Mouse (Mus musculus) hindbrain, embryonic 14.5 days (tissue): ENCODE measurements around the gene Gpx1. TPM values are rescaled to one million over a fixed set of nuclear protein-coding genes. Genes with fewer than 3 reads are reported as not detected.
A peak's percentile ranks its signal among the peaks of the same experiment; 100 is the strongest.
"Not testable (repeated sequence)": the region's sequence is repeated elsewhere in the genome, so short reads cannot be mapped to it uniquely, and the experiment has no call there.

Experiments
- ATAC-seq: fragments of 200-750 bp; cut with Nextera tagmentation; 2 replicates; pipeline ENCODE4 v1.8.0; 2017; ENCODE audit warnings: moderate number of reproducible peaks, mild to moderate bottlenecking, moderate TSS enrichment, moderate library complexity; ENCODE audit not compliant: low FRiP score
- DNase-seq: peaks from one replicate; pipeline ENCODE4 v3.0.0-alpha.2; 2015; ENCODE audit warnings: low spot score
- H3K27ac ChIP-seq: fragments of 300-500 bp; sonication (generic); 2 replicates; pipeline ENCODE4 v1.5.1; 2014; ENCODE audit warnings: mild to moderate bottlenecking, moderate library complexity
- H3K27me3 ChIP-seq: fragments of 300-500 bp; sonication (generic); 2 replicates; pipeline ENCODE4 v1.6.1; 2014; ENCODE audit warnings: mild to moderate bottlenecking, low read length, mixed read lengths; ENCODE audit not compliant: control insufficient read depth, insufficient read depth
- H3K36me3 ChIP-seq: fragments of 300-500 bp; sonication (generic); replicated peaks from 2 replicates; pipeline ENCODE4 v1.6.1; 2014; ENCODE audit not compliant: control insufficient read depth, insufficient read depth
- H3K4me1 ChIP-seq: fragments of 300-500 bp; sonication (generic); replicated peaks from 2 replicates; pipeline ENCODE4 v1.6.1; 2014; ENCODE audit warnings: antibody characterized with exemption, low read length, mixed read lengths; ENCODE audit not compliant: control insufficient read depth, insufficient read depth
- H3K4me2 ChIP-seq: fragments of 300-500 bp; sonication (generic); replicated peaks from 2 replicates; pipeline ENCODE4 v1.6.1; 2014; ENCODE audit warnings: mild to moderate bottlenecking, moderate library complexity
- H3K4me3 ChIP-seq: fragments of 300-500 bp; sonication (generic); replicated peaks from 2 replicates; pipeline ENCODE4 v1.5.1; 2014; ENCODE audit warnings: mild to moderate bottlenecking, low read length
- H3K9ac ChIP-seq: fragments of 300-500 bp; sonication (generic); 2 replicates; pipeline ENCODE4 v1.6.1; 2014
- H3K9me3 ChIP-seq: fragments of 300-500 bp; sonication (generic); 2 replicates; pipeline ENCODE4 v1.6.1; 2016; ENCODE audit warnings: low read length; ENCODE audit not compliant: control insufficient read depth
- WGBS: fragments of 180-500 bp; shearing (Covaris S2); extraction: QIAGEN DNeasy Blood & Tissue Kit; methylation state at CpG from one replicate; pipeline ENCODE4 v1.1.7; 2014; 5-methylcytosine and 5-hydroxymethylcytosine counted together
- polyA plus RNA-seq: library from polyadenylated mRNA; unstranded; fragments of >200 nt; fragmentation: Nextera tagmentation; extraction: Ambion mirVana; gene quantifications from 2 replicates; pipeline ENCODE4 v1.2.1, GENCODE M21; 2014

Gpx1 gene
- polyA plus RNA-seq, 1 experiment from 2014 or later, result 488 TPM

GRCm38 (mm10) chr9:108305629-108306520 lies 32.8 kb upstream of the Gpx1 start, which contains the start of the genes Rhoa and Tcta:
Rhoa (plus strand) TSS chr9:108306129.
Tcta (minus strand) TSS chr9:108306160.
- Histone ChIP-seq H3K27me3 (no peaks in the 10 kb centered on the region), H3K9ac (peak within 1 kb of the TSS; percentile 91), H3K4me2 (peak within 1 kb of the TSS; percentile 86), H3K4me3 (peak within 1 kb of the TSS; percentile 83), H3K27ac (peak within 1 kb of the TSS; percentile 97), H3K4me1 (peaks cover 37% of the 10 kb centered on the region), H3K9me3 (no peaks in the 10 kb centered on the region), H3K36me3 (peaks cover 37% of the 10 kb centered on the region)
- ATAC-seq (peak; percentile 98), DNase-seq (peak; percentile 98)
- under 1% methylated on average over 71 of the region's 81 CpGs for WGBS

- H3K4me1 ChIP-seq, result peaks cover 37% of the 10 kb centered on the region
- H3K4me2 ChIP-seq, result peak overlapping the region; percentile 78
- DNase-seq (peak; percentile 66), ATAC-seq (peak; percentile 55)
- peak overlapping the region; percentile 91 for H3K9ac ChIP-seq
- H3K27me3 ChIP-seq, result no peaks in the 10 kb centered on the region
- peaks cover 30% of the 10 kb centered on the region for H3K36me3 ChIP-seq
- peak overlapping the region; percentile 97 for H3K27ac ChIP-seq
- peak overlapping the region; percentile 83 for H3K4me3 ChIP-seq
- H3K9me3 ChIP-seq, result no peaks in the 10 kb centered on the region
- under 1% methylated on average over 30 of the region's 51 CpGs for WGBS
Measured at GRCm38 (mm10) chr9:108306571-108306980, 32.1 kb upstream of the Gpx1 start.

GRCm38 (mm10) chr9:108307021-108307807 lies 31.5 kb upstream of the Gpx1 start:
- Histone ChIP-seq H3K27me3 (no peaks in the 10 kb centered on the region), H3K36me3 (peaks cover 23% of the 10 kb centered on the region), H3K9ac (peak overlapping the region; percentile 91), H3K9me3 (no peaks in the 10 kb centered on the region), H3K4me1 (peaks cover 37% of the 10 kb centered on the region), H3K27ac (peak overlapping the region; percentile 97), H3K4me3 (peak overlapping the region; percentile 83), H3K4me2 (peak overlapping the region; percentile 78)
- ATAC-seq, result no peak
- DNase-seq, result no peak
- 26% methylated on average over 12 of the region's 12 CpGs for WGBS

DNA sequence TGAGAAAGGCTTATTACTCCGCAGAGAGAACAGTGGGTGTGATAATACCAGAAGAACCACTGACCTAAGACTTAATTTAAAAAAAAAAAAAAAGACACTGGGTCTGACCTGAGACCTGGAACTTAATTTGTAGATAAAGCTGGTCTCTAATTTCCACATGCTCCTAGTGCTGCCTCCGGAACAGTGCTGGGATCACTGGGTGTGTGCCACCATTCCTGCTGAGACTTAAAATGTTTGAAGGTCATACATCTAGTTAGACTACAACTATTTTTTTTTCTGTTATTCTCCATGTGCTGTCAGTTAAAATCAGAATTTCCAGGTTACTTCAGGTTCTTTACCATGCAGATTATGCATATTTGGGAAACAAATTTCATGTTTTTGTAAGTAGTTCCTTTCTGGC lies 30.6 kb upstream of the Gpx1 start:
- Histone ChIP-seq H3K27me3 (no peaks in the 10 kb centered on the region), H3K36me3 (peaks cover 14% of the 10 kb centered on the region), H3K4me3 (peak overlapping the region; percentile 83), H3K9me3 (no peaks in the 10 kb centered on the region), H3K27ac (no peak overlapping the region), H3K9ac (peak overlapping the region; percentile 91), H3K4me2 (peak overlapping the region; percentile 78), H3K4me1 (peaks cover 37% of the 10 kb centered on the region)
- DNase-seq, result no peak
- WGBS, result 70% methylated on average over 2 of the region's 2 CpGs
- no peak for ATAC-seq

- H3K4me3 ChIP-seq, result no peak overlapping the region
- 95% methylated on average over 3 of the region's 3 CpGs for WGBS
- H3K36me3 ChIP-seq, result peaks cover 27% of the 10 kb centered on the region
- H3K9me3 ChIP-seq, result no peaks in the 10 kb centered on the region
- H3K4me2 ChIP-seq, result no peak overlapping the region
- no peak overlapping the region for H3K9ac ChIP-seq
- H3K4me1 ChIP-seq, result no peaks in the 10 kb centered on the region
- H3K27me3 ChIP-seq, result no peaks in the 10 kb centered on the region
- H3K27ac ChIP-seq, result no peak overlapping the region
- ATAC-seq (no peak), DNase-seq (no peak)
Measured at GRCm38 (mm10) chr9:108317572-108317971, 21.1 kb upstream of the Gpx1 start.

DNA sequence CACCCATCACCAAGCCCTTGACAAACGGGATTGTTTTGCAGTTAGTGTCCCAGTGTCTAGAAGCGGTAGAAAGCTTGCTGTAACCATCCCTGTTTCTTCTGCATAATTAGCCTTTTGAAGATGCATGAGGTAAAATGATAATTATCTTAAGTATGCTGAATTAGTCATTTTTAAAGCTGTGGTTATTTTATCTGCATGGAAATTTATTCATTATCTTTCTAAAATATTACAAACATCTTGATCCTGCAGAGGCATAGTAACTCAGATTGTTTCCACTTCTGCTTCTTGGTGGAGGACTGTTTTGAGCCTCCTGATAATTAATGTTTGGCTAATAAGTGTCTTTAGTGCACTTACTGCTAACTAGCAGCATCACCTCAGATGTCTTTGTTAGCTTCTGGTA lies 20.2 kb upstream of the Gpx1 start:
- Histone ChIP-seq H3K27me3 (no peaks in the 10 kb centered on the region), H3K4me3 (no peak overlapping the region), H3K4me1 (no peaks in the 10 kb centered on the region), H3K4me2 (no peak overlapping the region), H3K27ac (no peak overlapping the region), H3K36me3 (peaks cover 27% of the 10 kb centered on the region), H3K9me3 (no peaks in the 10 kb centered on the region), H3K9ac (no peak overlapping the region)
- 84% methylated on average over 2 of the region's 2 CpGs for WGBS
- DNase-seq (no peak), ATAC-seq (no peak)

GRCm38 (mm10) chr9:108322054-108322453 lies 16.6 kb upstream of the Gpx1 start:
- 92% methylated on average over 7 of the region's 7 CpGs for WGBS

GRCm38 (mm10) chr9:108324784-108325183 lies 13.9 kb upstream of the Gpx1 start:
- 98% methylated on average over 1 of the region's 1 CpGs for WGBS
- no peak overlapping the region for H3K4me3 ChIP-seq
- no peak overlapping the region for H3K9ac ChIP-seq
- no peak for DNase-seq
- ATAC-seq, result no peak
- no peak overlapping the region for H3K27ac ChIP-seq
- no peaks in the 10 kb centered on the region for H3K4me1 ChIP-seq
- H3K9me3 ChIP-seq, result no peaks in the 10 kb centered on the region
- no peak overlapping the region for H3K4me2 ChIP-seq
- H3K27me3 ChIP-seq, result no peaks in the 10 kb centered on the region
- peaks cover 28% of the 10 kb centered on the region for H3K36me3 ChIP-seq

More at GRCm38 (mm10) chr9:108322054-108322453, 16.6 kb upstream of the Gpx1 start:
- not testable (repeated sequence) for DNase-seq, H3K9ac ChIP-seq, H3K4me2 ChIP-seq, ATAC-seq, H3K27me3 ChIP-seq, H3K4me3 ChIP-seq, H3K9me3 ChIP-seq, H3K36me3 ChIP-seq, H3K27ac ChIP-seq, H3K4me1 ChIP-seq

GRCm38 (mm10) chr9:108325811-108326210 lies 12.9 kb upstream of the Gpx1 start:
- H3K4me3 ChIP-seq, result no peak overlapping the region
- DNase-seq (no peak), ATAC-seq (no peak)
- no peaks in the 10 kb centered on the region for H3K4me1 ChIP-seq
- no peak overlapping the region for H3K27ac ChIP-seq
- 97% methylated on average over 2 of the region's 2 CpGs for WGBS
- H3K27me3 ChIP-seq, result no peaks in the 10 kb centered on the region
- H3K36me3 ChIP-seq, result peaks cover 33% of the 10 kb centered on the region
- no peak overlapping the region for H3K9ac ChIP-seq
- H3K4me2 ChIP-seq, result no peak overlapping the region
- H3K9me3 ChIP-seq, result no peaks in the 10 kb centered on the region
